Mouse (Mus musculus): Measurements from ENCODE around the gene Asna1. TPM values are rescaled to one million over a fixed set of nuclear protein-coding genes. Genes with fewer than 3 reads are reported as not detected.

The Asna1 gene
- total RNA-seq, 2 experiments from 2014 or later = 82.3 to 85.2 TPM

DNA sequence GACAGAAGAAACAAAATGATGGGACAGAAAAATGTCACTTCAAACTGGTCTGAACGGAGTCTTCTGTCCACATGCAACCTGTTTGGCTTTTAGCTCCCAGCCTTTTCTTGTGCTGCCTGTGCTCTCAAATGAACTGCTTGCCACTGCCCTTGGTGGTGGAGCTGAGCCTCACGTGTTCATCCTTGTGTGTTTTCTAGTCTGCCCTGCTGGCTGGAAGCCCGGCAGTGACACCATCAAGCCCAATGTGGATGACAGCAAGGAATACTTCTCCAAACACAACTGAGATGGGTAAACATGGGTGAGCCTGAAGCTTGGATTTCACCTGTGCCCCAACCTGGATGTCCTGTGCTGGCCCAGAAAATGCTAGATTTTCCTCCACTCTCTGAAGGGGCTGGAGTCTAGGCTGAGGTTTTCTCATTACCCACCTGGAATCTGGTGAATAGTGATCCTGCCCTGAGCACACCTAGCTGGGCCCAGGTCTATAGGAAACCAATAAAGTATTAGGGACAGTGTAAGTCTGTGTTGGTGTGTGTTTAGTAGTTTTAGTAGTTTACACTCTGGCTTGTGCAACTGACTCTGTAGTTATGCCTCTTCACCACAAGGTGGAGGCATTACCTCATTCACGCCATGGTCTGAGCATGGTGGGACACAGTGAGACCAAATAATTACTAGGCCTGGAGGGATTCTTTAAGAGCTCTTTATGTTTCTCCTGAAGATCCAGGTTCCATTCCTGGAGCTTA, 51.1 kb downstream of the Asna1 start:
- peak; percentile 71 for DNase-seq

DNA sequence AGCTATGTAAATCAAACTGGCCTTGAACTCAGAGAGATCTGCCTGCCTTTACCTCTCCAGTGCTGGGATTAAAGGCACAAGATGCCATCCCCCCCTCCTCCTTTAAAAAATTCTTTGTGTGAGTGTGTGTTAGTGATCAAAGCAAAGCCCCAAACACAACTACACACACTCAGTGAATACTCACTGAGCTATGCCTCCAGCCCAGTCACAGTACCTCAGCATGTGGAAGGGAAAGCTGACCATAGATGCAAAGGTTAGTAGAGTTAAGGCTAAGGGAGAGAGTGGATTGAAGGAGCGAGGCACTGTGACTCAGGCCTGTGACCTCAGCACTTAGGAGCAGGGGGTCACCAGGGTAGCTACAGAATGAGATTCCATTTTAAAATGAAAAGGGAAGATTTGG, 52.0 kb downstream of the Asna1 start:
- DNase-seq = no peak

DNA sequence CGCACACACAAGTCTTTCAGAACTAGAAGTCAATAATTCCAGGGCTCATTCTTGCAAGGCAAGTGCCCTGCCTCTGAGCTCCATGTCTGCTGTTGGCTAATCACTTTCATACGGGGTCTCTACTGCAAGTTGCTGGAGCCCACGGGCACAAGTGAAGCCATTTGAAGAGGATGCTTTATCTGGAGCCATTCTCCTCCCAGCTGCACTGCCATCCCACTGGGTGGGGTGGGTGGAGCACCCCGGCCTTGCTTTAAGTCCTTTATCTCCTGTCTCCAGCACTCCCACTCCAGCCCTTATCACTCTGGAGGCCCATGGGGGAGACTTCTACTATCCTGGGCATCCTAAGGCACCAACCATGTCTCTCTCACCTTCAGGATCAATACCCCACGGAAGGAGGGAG, 54.2 kb downstream of the Asna1 start:
- DNase-seq = no peak

DNA sequence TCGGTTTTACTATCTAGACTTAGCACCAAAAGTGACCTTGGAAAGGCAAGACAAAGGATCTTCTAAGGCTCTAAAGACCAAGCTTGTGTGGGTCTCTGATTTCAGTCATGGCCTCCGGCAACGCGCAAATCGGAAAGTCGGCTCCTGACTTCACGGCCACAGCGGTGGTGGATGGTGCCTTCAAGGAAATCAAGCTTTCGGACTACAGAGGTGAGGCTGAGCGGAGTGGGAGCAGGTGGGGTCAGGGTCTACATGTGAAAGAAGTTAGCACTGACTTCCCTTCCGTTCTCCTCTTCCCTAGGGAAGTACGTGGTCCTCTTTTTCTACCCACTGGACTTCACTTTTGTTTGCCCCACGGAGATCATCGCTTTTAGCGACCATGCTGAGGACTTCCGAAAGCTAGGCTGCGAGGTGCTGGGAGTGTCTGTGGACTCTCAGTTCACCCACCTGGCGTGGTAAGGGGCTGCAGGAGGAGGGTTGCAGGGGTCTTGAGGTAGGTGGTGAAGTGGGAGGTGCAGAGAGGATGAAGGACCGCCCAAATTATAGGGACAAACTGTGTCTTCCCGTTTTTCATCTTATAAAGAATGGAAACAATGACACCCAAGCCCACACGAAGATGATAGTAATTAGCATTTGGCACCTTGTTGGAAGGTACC, 54.8 kb downstream of the Asna1 start:
- DNase-seq = peak; percentile 27

DNA sequence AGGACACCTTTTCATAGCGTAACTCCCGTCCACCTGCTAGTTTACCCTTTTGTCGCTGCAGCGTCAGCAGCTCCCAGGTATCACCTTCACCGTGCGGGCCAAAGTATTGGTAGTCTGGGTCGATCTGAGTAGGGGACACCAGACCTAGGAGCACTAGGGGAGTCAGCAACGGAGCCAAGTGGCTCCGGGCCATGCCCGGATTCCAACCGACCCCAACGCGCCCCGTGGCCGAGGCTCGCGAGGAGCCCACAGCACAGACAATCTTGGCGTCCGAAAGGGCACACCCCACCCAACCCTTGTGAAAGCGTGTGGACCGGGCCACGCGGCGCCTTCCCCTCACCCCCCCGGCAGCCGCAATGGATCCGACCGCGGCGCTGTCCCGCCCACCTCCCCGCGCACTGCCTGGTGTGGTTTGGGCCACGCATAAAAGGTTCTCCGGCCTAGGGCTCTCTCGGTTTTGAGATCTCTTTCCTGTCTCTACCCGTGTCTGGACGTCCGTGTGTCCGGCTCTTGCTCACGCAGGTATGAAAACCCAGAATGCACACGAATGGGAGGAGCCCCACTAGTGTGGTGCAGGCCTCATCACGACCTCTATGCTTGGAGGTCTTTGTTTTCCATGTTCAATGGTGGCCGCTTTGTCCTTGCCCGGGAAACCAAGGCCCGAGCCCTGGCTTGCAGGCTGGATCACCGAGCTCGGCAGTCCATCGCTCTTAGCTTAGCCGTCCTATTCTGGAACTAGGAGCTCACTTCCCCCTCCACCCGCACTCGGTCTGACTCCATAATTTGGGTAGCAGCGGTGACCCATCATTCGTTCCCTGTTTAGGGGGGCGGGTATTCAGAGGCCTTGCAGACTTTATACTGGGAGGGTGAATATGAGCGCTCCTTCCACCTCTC, 55.6 kb downstream of the Asna1 start, which contains the start of the genes Gm49661, Prdx2 and Rnaseh2a:
Gm49661 (minus strand) TSS at position 193 of the 894 bp plus-strand sequence.
Prdx2 (plus strand) TSS at position 347 of the 894 bp plus-strand sequence.
Rnaseh2a (minus strand) TSS at position 527 of the 894 bp plus-strand sequence.
- DNase-seq = peak; percentile 80

DNA sequence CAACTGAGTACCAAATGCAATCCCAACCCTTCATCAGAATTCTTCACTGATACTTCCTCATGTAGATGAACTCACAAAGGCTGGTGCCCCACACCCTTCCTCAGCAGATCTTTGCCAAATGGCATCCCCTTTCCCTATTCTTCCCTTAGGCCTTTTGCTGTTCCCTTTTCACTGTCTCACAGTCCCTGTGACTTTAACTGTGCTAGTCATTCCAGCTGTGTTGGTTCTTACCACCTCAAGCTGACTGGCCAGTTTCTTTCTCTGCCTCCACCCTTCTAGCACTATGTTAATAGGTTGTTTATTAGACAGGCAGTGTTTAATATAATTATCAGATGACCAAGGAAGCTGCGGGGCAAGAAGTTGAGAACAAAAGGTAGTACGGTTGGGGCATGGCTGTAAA, 56.4 kb downstream of the Asna1 start:
- DNase-seq = no peak

Small RNA genes lying within 50 kb of the gene (microRNA-seq; reads per million reads assigned to microRNA genes)
- 2.8 to 2.9 reads per million in 2 experiments for gene Mir7070

Other genes starting within 250 kb of the Asna1 start
- 100 to 1,000 TPM; 189 to 211 TPM for gene Nfix, start 224.9 kb downstream of the Asna1 start, total RNA-seq (2021)
- gene Dand5, start 202.5 kb downstream of the Asna1 start, total RNA-seq (2021) = 1 to 10 TPM; 3.4 to 3.6 TPM
- 10 to 100 TPM; 24.2 to 26.2 TPM for gene Gadd45gip1, start 193.8 kb downstream of the Asna1 start, total RNA-seq (2021)
- gene Rad23a, start 184.6 kb downstream of the Asna1 start, total RNA-seq (2021) = 10 to 100 TPM; 90.9 to 91.8 TPM
- 100 to 1,000 TPM; 320 to 358 TPM for gene Calr, start 178.3 kb downstream of the Asna1 start, total RNA-seq (2021)
- 10 to 100 TPM; 36.3 to 37.0 TPM for gene Farsa, start 168.3 kb downstream of the Asna1 start, total RNA-seq (2021)
- gene Syce2, start 153.2 kb downstream of the Asna1 start, total RNA-seq (2021) = 10 to 100 TPM; 10.5 to 12.7 TPM
- gene Gcdh, start 131.4 kb downstream of the Asna1 start, total RNA-seq (2021) = 10 to 100 TPM; 29.7 to 33.0 TPM
- gene Klf1, start 123.4 kb downstream of the Asna1 start, total RNA-seq (2021) = under 1 TPM in 1 of 2 experiments, not detected in 1; 0.23 TPM
- gene Dnase2a, start 116.7 kb downstream of the Asna1 start, total RNA-seq (2021) = 1 to 10 TPM; 6.0 to 7.1 TPM
- gene Mast1, start 87.9 kb downstream of the Asna1 start, total RNA-seq (2021) = under 1 TPM; 0.09 to 0.24 TPM
- not detected for gene Rtbdn, start 78.3 kb downstream of the Asna1 start, total RNA-seq (2021)
- 1 to 10 TPM in 1 of 2 experiments, not detected in 1; 1.5 TPM for gene Gm49661, start 55.8 kb downstream of the Asna1 start, total RNA-seq (2021)
- gene Prdx2, start 55.7 kb downstream of the Asna1 start, total RNA-seq (2021) = 100 to 1,000 TPM; 678 to 716 TPM
- 10 to 100 TPM; 61.8 to 69.1 TPM for gene Rnaseh2a, start 55.5 kb downstream of the Asna1 start, total RNA-seq (2021)
- gene Junb, start 46.6 kb downstream of the Asna1 start, total RNA-seq (2021) = 10 to 100 TPM; 12.3 to 12.4 TPM
- gene Hook2, start 34.7 kb downstream of the Asna1 start, total RNA-seq (2021) = 1 to 10 TPM; 2.2 to 2.6 TPM
- not detected for gene Best2, start 10.8 kb downstream of the Asna1 start, total RNA-seq (2021)
- 100 to 1,000 TPM; 132 to 133 TPM for gene Trir, start 1.5 kb upstream of the Asna1 start, total RNA-seq (2021)
- gene Tnpo2, start 11.6 kb upstream of the Asna1 start, total RNA-seq (2021) = 10 to 100 TPM; 36.4 to 41.0 TPM
- gene Fbxw9, start 34.8 kb upstream of the Asna1 start, total RNA-seq (2021) = 10 to 100 TPM; 14.1 to 15.1 TPM
- gene Gm5741, start 42.7 kb upstream of the Asna1 start, total RNA-seq (2021) = not detected
- gene Dhps, start 46.5 kb upstream of the Asna1 start, total RNA-seq (2021) = 10 to 100 TPM; 40.0 to 40.5 TPM
- gene Wdr83os, start 55.5 kb upstream of the Asna1 start, total RNA-seq (2021) = 10 to 100 TPM; 52.4 to 61.0 TPM
- gene Wdr83, start 56.0 kb upstream of the Asna1 start, total RNA-seq (2021) = 10 to 100 TPM; 22.7 to 28.9 TPM
- gene Man2b1, start 58.0 kb upstream of the Asna1 start, total RNA-seq (2021) = 10 to 100 TPM; 26.5 to 29.9 TPM
- gene Zfp791, start 97.8 kb upstream of the Asna1 start, total RNA-seq (2021) = 1 to 10 TPM; 1.5 to 2.0 TPM
- gene Cks1brt, start 126.6 kb upstream of the Asna1 start, total RNA-seq (2021) = not detected
- gene Olfr371, start 200.7 kb upstream of the Asna1 start, total RNA-seq (2021) = not detected